Mouse (Mus musculus): ENCODE results near the gene Tradd. TPM values are rescaled to one million over a fixed set of nuclear protein-coding genes. Genes with fewer than 3 reads are reported as not detected.

Tradd gene
- polyA plus RNA-seq, 1 experiment, result 2.4 TPM

DNA sequence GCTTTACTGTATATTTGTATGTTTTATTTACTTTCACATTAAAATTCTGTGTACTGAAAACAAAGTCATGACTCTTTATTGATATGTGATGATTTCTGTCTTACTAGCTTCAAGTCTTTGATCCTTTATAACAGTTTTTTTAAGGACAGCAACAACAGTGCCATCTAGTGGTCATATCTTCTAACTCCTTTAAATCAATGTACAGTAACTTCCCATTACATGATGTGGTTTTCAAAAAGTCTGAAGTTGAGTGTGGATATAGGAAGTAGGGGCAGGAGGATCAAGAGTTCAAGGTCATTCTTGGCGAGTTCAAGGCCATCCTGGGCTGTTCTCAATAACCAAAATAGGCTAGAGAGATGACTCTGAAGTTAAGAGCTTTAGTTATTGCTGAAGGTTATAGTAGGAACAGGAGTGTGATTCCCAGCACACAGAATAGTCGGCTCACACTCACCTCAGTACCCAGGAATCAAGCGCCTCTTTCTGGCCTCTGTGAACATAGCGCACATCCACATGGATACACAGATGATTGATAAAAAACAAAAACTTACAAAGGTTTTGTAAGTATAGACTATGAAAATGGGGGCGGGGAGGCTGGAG is 46.4 kb downstream of the Tradd start:
- no peak overlapping the region for H3K4me3 ChIP-seq (ENCODE audit: control insufficient read depth, low read depth, low read length)
- TF ChIP-seq CTCF (IDR thresholded peaks at IDR 0.05; ENCODE audit: control insufficient read depth, insufficient read depth, insufficient replicate concordance, low read depth, low read length), result peak; percentile 19; the same call in 1 of the 2 replicates
- TF ChIP-seq POLR2A (IDR thresholded peaks at IDR 0.05; ENCODE audit: control insufficient read depth, low read depth, low read length), result no peak
- H3K27ac ChIP-seq (ENCODE audit: control insufficient read depth, insufficient read depth, low read depth, low read length), result no peak overlapping the region
- no peaks in the 10 kb centered on the region for H3K36me3 ChIP-seq (ENCODE audit: control insufficient read depth, insufficient read depth, low read length)
- H3K4me1 ChIP-seq (ENCODE audit: control insufficient read depth, insufficient read depth, low read length), result no peaks in the 10 kb centered on the region
- no peaks in the 10 kb centered on the region for H3K27me3 ChIP-seq (ENCODE audit: control insufficient read depth, insufficient read depth, low read length)

GRCm38 (mm10) chr8:105214104-105214503 is 50.3 kb downstream of the Tradd start:
- Histone ChIP-seq H3K27ac (ENCODE audit: control insufficient read depth, insufficient read depth, low read depth, low read length) (no peak overlapping the region), H3K27me3 (ENCODE audit: control insufficient read depth, insufficient read depth, low read length) (no peaks in the 10 kb centered on the region), H3K36me3 (ENCODE audit: control insufficient read depth, insufficient read depth, low read length) (no peaks in the 10 kb centered on the region), H3K4me3 (ENCODE audit: control insufficient read depth, low read depth, low read length) (no peak overlapping the region), H3K4me1 (ENCODE audit: control insufficient read depth, insufficient read depth, low read length) (no peaks in the 10 kb centered on the region)
- no peak for TF ChIP-seq CTCF (IDR thresholded peaks at IDR 0.05; ENCODE audit: control insufficient read depth, insufficient read depth, insufficient replicate concordance, low read depth, low read length)
- TF ChIP-seq POLR2A (IDR thresholded peaks at IDR 0.05; ENCODE audit: control insufficient read depth, low read depth, low read length), result no peak

GRCm38 (mm10) chr8:105209153-105210110 is 55.0 kb downstream of the Tradd start:
- TF ChIP-seq CTCF (IDR thresholded peaks at IDR 0.05; ENCODE audit: control insufficient read depth, insufficient read depth, insufficient replicate concordance, low read depth, low read length) (no peak), POLR2A (IDR thresholded peaks at IDR 0.05; ENCODE audit: control insufficient read depth, low read depth, low read length) (no peak)
- no peak overlapping the region for H3K27ac ChIP-seq (ENCODE audit: control insufficient read depth, insufficient read depth, low read depth, low read length)
- H3K4me3 ChIP-seq (ENCODE audit: control insufficient read depth, low read depth, low read length), result no peak overlapping the region
- H3K4me1 ChIP-seq (ENCODE audit: control insufficient read depth, insufficient read depth, low read length), result no peaks in the 10 kb centered on the region
- no peaks in the 10 kb centered on the region for H3K36me3 ChIP-seq (ENCODE audit: control insufficient read depth, insufficient read depth, low read length)
- no peaks in the 10 kb centered on the region for H3K27me3 ChIP-seq (ENCODE audit: control insufficient read depth, insufficient read depth, low read length)

Other genes starting within 250 kb of the Tradd start
- 0.58 and 0.93 TPM in 2 replicates for gene Ces3a, start 216.0 kb downstream of the Tradd start, polyA plus RNA-seq (2012; rRNA removed)
- gene Ces3b, start 180.9 kb downstream of the Tradd start, polyA plus RNA-seq (2012; rRNA removed), result 0.14 and 0.17 TPM in 2 replicates
- 0.19 TPM in 2 replicates for gene Ces4a, start 132.8 kb downstream of the Tradd start, polyA plus RNA-seq (2012; rRNA removed)
- gene Cbfb, start 93.9 kb downstream of the Tradd start, polyA plus RNA-seq (2012; rRNA removed), result 7.0 and 7.7 TPM in 2 replicates
- gene D230025D16Rik, start 39.5 kb downstream of the Tradd start, polyA plus RNA-seq (2012; rRNA removed), result 6.4 and 7.8 TPM in 2 replicates
- gene B3gnt9, start 9.5 kb downstream of the Tradd start, polyA plus RNA-seq (2012; rRNA removed), result 6.8 and 7.0 TPM in 2 replicates
- gene Fbxl8, start within 50 bp of the Tradd start, polyA plus RNA-seq (2012; rRNA removed), result 0.51 and 0.55 TPM in 2 replicates
- gene Hsf4, start 5.2 kb upstream of the Tradd start, polyA plus RNA-seq (2012; rRNA removed), result 0.09 and 0.20 TPM in 2 replicates
- gene Nol3, start 11.5 kb upstream of the Tradd start, polyA plus RNA-seq (2012; rRNA removed), result 0.09 and 0.11 TPM in 2 replicates
- 78.2 and 90.9 TPM in 2 replicates for gene 4931428F04Rik, start 25.3 kb upstream of the Tradd start, polyA plus RNA-seq (2012; rRNA removed)
- 28.2 and 28.5 TPM in 2 replicates for gene Exoc3l, start 31.5 kb upstream of the Tradd start, polyA plus RNA-seq (2012; rRNA removed)
- 64.1 and 67.7 TPM in 2 replicates for gene E2f4, start 33.1 kb upstream of the Tradd start, polyA plus RNA-seq (2012; rRNA removed)
- gene Elmo3, start 41.0 kb upstream of the Tradd start, polyA plus RNA-seq (2012; rRNA removed), result 3.5 and 5.0 TPM in 2 replicates
- gene Lrrc29, start 61.7 kb upstream of the Tradd start, polyA plus RNA-seq (2012; rRNA removed), result 117 and 127 TPM in 2 replicates
- gene Tmem208, start 61.7 kb upstream of the Tradd start, polyA plus RNA-seq (2012; rRNA removed), result 31.4 and 32.4 TPM in 2 replicates
- 17.9 TPM in 2 replicates for gene Fhod1, start 83.3 kb upstream of the Tradd start, polyA plus RNA-seq (2012; rRNA removed)
- 33.5 and 35.4 TPM in 2 replicates for gene Slc9a5, start 84.2 kb upstream of the Tradd start, polyA plus RNA-seq (2012; rRNA removed)
- gene Plekhg4, start 108.7 kb upstream of the Tradd start, polyA plus RNA-seq (2012; rRNA removed), result 23.0 and 24.2 TPM in 2 replicates
- gene Kctd19, start 148.9 kb upstream of the Tradd start, polyA plus RNA-seq (2012; rRNA removed), result 174 and 187 TPM in 2 replicates
- gene Lrrc36, start 149.0 kb upstream of the Tradd start, polyA plus RNA-seq (2012; rRNA removed), result 75.6 and 79.0 TPM in 2 replicates
- gene Tppp3, start 206.9 kb upstream of the Tradd start, polyA plus RNA-seq (2012; rRNA removed), result 21.5 and 23.4 TPM in 2 replicates
- 45.4 and 50.1 TPM in 2 replicates for gene Zdhhc1, start 232.3 kb upstream of the Tradd start, polyA plus RNA-seq (2012; rRNA removed)

Measured in testis, adult 2 months (tissue).